Mouse (Mus musculus) CD4-positive, CD25-positive, alpha-beta regulatory T cell (primary cell): ENCODE measurements around the gene Maneal. TPM values are rescaled to one million over a fixed set of nuclear protein-coding genes. Genes with fewer than 3 reads are reported as not detected.

Experiments used
- polyA plus RNA-seq: library from polyadenylated mRNA; unstranded; fragments of 100-300 nt; shearing (Covaris generic); gene quantifications from one replicate; pipeline ENCODE4 v1.2.1, GENCODE M21; 2017

Gene Maneal
- polyA plus RNA-seq, result 2.2 TPM

GRCm38 (mm10) chr4:124861283-124862188, at the start of gene Maneal:
Gene Maneal (minus strand): TSS chr4:124862171.

DNA sequence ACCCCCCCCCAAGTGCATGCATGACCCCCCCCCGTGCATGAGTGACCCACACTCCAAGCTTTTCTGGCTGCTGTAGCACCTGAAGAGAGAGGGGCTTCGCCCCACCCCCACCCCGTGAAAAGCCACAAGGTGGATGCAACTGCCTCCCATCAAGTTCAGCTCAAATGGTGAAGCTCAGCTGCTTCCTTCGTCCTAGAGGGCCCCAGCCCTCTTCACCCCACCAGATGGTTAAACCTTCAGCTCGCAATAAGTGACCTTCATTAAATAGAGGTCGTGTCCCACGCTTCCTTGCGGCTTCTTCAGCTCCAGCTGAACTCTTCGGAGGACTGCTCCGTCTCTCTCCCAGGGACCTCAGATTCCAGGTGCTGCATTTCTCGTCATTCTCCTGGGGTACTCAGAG, 18.6 kb upstream of the Maneal start, which contains the start of gene Epha10:
TSS of gene Epha10 (plus strand) at position 301 of the 400 bp plus-strand sequence.

DNA sequence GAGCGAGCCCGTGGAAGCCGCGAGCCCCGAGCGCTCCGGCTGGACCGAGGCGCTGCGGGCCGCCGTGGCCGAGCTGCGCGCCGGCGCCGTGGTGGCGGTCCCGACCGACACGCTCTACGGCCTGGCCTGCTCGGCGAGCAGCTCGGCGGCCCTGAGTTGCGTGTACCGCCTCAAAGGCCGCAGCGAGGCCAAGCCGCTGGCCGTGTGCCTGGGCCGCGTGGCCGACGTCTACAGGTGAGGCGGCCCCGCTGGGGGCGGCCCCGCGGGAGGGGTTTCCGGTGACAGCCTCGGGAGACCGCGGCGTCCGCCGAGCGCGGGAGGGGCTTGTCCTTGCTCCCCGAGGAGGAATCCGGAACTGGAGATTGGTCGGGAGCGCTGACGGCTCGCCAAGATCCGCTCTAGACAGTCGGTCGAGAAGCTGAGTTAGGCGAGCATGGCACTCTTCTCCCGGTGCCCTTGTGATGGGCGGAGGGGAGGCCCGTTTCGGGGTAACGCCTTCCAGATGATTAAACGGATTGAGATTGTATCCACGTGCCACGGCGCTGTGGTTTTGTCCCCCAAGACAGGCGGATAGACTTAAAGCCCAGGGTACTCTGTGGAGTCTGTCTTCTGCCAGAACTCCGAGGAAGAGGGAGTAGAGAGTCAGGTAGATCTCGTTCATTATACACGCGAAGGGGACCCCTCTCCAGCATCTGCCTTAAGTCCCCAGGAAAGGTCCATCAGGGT, 10.9 kb downstream of the Maneal start, which contains the start of gene 1110065P20Rik:
TSS of gene 1110065P20Rik (minus strand) at position 264 of the 726 bp plus-strand sequence.

DNA sequence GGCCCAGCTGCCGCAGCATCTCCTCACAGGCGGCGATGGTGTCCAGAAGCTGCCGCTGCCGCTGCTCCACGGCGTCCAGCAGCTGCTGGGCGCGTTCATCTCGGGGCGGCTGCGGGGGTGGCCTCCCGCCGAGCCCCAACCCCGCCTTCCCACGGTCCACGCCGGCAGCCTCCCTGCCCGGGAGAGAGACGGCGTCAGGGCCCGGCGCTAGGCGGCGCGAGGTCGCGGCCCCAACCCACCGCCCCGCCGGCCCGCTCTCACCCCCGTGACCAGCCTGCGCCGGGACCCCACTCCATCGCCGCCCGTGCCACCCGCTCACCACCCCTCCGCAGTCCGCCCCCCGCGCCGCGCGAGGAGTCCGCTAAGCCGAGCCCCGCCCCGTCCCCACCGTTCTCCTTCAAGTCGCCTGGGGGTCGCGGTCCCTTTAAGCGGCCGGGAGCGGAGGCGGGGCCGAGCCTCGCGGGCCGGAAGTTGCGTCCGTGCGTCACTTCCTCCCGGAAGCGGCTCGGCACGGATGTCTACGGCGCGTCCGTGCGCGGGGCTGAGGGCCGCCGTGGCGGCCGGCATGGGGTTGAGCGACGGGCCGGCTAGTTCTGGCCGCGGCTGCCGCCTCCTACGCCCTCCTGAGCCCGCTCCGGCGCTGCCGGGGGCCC, 11.6 kb downstream of the Maneal start, which contains the start of gene Yrdc:
TSS of gene Yrdc (plus strand) at position 419 of the 653 bp plus-strand sequence.

Other genes with a start within 250 kb of the Maneal start
- not detected for gene Pou3f1, start 205.4 kb downstream of the Maneal start, polyA plus RNA-seq
- 61.4 TPM for gene Utp11, start 168.6 kb downstream of the Maneal start, polyA plus RNA-seq
- 0.84 TPM for gene Fhl3, start 161.5 kb downstream of the Maneal start, polyA plus RNA-seq
- gene Sf3a3, start 147.4 kb downstream of the Maneal start, polyA plus RNA-seq, result 133 TPM
- gene Inpp5b, start 120.3 kb downstream of the Maneal start, polyA plus RNA-seq, result 124 TPM
- 17.9 TPM for gene Mtf1, start 60.1 kb downstream of the Maneal start, polyA plus RNA-seq
- 86.9 TPM for gene Yrdc, start 11.5 kb downstream of the Maneal start, polyA plus RNA-seq
- 25.3 TPM for gene 1110065P20Rik, start 11.0 kb downstream of the Maneal start, polyA plus RNA-seq
- 0.08 TPM for gene Epha10, start 18.7 kb upstream of the Maneal start, polyA plus RNA-seq
- 14.6 TPM for gene 9930104L06Rik, start 74.9 kb upstream of the Maneal start, polyA plus RNA-seq
- 6.8 TPM for gene Cdca8, start 77.1 kb upstream of the Maneal start, polyA plus RNA-seq
- gene Rspo1, start 124.3 kb upstream of the Maneal start, polyA plus RNA-seq, result not detected
- 87.9 TPM for gene Gnl2, start 154.4 kb upstream of the Maneal start, polyA plus RNA-seq
- gene Dnali1, start 203.5 kb upstream of the Maneal start, polyA plus RNA-seq, result not detected
- gene Snip1, start 204.5 kb upstream of the Maneal start, polyA plus RNA-seq, result 40.0 TPM
- gene Meaf6, start 223.0 kb upstream of the Maneal start, polyA plus RNA-seq, result 51.2 TPM